8 mouse cellular contexts compared by ENCODE assay signal in the genomic region with DNA sequence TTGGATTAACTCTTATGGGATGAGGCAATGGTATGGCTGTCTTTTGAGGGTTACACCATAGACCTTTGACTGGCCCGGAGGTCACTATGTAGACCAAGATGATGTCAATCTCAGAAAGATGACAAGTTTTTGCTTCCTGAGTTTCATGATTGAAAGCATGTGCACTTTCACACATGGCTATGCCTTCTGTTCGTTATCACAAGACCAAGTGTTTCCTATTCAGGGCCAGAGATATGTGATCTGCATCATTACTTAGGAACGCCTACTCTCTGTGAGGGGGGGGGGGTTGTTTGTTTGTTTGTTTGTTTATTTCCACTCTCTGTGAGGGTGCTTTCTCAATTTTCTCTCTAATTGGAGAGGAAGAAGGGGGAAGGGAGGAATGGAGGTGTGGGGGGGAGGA. TPM values are rescaled to one million over a fixed set of nuclear protein-coding genes. Genes with fewer than 3 reads are reported as not detected.
DNase-seq lines count a peak whose midpoint lies in the region; ATAC-seq and TF ChIP-seq lines count a peak whose summit lies in the region.

No protein-coding gene starts in this region.

- peak overlapping the region; percentile 47 for H3K4me3 ChIP-seq in kidney, postnatal 0 days (replicated peaks; ENCODE audit: low read depth, low read length)
- peak overlapping the region; percentile 69 for H3K4me3 ChIP-seq in brown adipose tissue, adult 24 weeks (ENCODE audit: insufficient read depth, low read depth, low read length)
- H3K4me3 ChIP-seq in hindbrain, postnatal 0 days (ENCODE audit: low read length), result peak overlapping the region; percentile 77
- peak overlapping the region; percentile 65 for H3K4me3 ChIP-seq in neural tube, embryonic 13.5 days

- peak overlapping the region; percentile 93 for H3K27ac ChIP-seq in kidney, postnatal 0 days
- H3K27ac ChIP-seq in brown adipose tissue, adult 24 weeks (replicated peaks; ENCODE audit: low read depth, low read length), result peak overlapping the region; percentile 92
- peak overlapping the region; percentile 97 for H3K27ac ChIP-seq in hindbrain, postnatal 0 days
- peak overlapping the region; percentile 95 for H3K27ac ChIP-seq in neural tube, embryonic 13.5 days (replicated peaks)

- WGBS in kidney, postnatal 0 days, result 51% methylated on average over 3 of the region's 3 CpGs
- 47% methylated on average over 3 of the region's 3 CpGs for WGBS in hindbrain, postnatal 0 days
- 46% methylated on average over 3 of the region's 3 CpGs for WGBS in neural tube, embryonic 13.5 days

- H3K27me3 ChIP-seq in kidney, postnatal 0 days (ENCODE audit: insufficient read depth, low read length), result no peaks in the 10 kb centered on the region
- H3K27me3 ChIP-seq in hindbrain, postnatal 0 days (ENCODE audit: insufficient read depth, low read length), result no peaks in the 10 kb centered on the region
- H3K27me3 ChIP-seq in neural tube, embryonic 13.5 days, result no peaks in the 10 kb centered on the region

- TF ChIP-seq CTCF in kidney, postnatal 0 days (IDR thresholded peaks at IDR 0.05; ENCODE audit: low read depth), result no peak
- no peak for TF ChIP-seq CTCF in hindbrain, postnatal 0 days (IDR thresholded peaks at IDR 0.05; ENCODE audit: low read depth)

- H3K9me3 ChIP-seq in kidney, postnatal 0 days (replicated peaks; ENCODE audit: low read length), result no peaks in the 10 kb centered on the region
- H3K9me3 ChIP-seq in hindbrain, postnatal 0 days (ENCODE audit: low read length), result no peaks in the 10 kb centered on the region
- H3K9me3 ChIP-seq in neural tube, embryonic 13.5 days, result no peaks in the 10 kb centered on the region

- peak; percentile 11 for DNase-seq in kidney, postnatal 0 days (ENCODE audit: low spot score)
- DNase-seq in kidney, postnatal 10 days, result no peak
- peak; percentile 4 for DNase-seq in hindbrain, postnatal 0 days (ENCODE audit: low spot score)
- no peak for DNase-seq in thymus, adult 18-20 months
- DNase-seq in urinary bladder, adult 2 months (ENCODE audit: low spot score), result no peak
- DNase-seq in kidney, adult 11 months, result no peak

- peaks cover 3% of the 10 kb centered on the region for H3K4me1 ChIP-seq in kidney, postnatal 0 days (replicated peaks; ENCODE audit: insufficient read depth, low read length)
- peaks cover 10% of the 10 kb centered on the region for H3K4me1 ChIP-seq in brown adipose tissue, adult 24 weeks (ENCODE audit: control insufficient read depth, insufficient read depth, insufficient read length, low read length)
- H3K4me1 ChIP-seq in hindbrain, postnatal 0 days (ENCODE audit: insufficient read depth, low read length), result peaks cover 15% of the 10 kb centered on the region
- H3K4me1 ChIP-seq in neural tube, embryonic 13.5 days (replicated peaks), result peaks cover 39% of the 10 kb centered on the region

- H3K36me3 ChIP-seq in kidney, postnatal 0 days (ENCODE audit: insufficient read depth, low read length), result no peaks in the 10 kb centered on the region
- no peaks in the 10 kb centered on the region for H3K36me3 ChIP-seq in hindbrain, postnatal 0 days (ENCODE audit: insufficient read depth, low read length)
- H3K36me3 ChIP-seq in neural tube, embryonic 13.5 days, result no peaks in the 10 kb centered on the region

- no peak for ATAC-seq in kidney, postnatal 0 days (replicated peaks; ENCODE audit: low FRiP score, low read depth)
- no peak for ATAC-seq in hindbrain, postnatal 0 days
- ATAC-seq in neural tube, embryonic 13.5 days (ENCODE audit: low read depth), result peak; percentile 3

- peak overlapping the region; percentile 53 for H3K9ac ChIP-seq in kidney, postnatal 0 days (ENCODE audit: low read depth, low read length)
- peak overlapping the region; percentile 76 for H3K9ac ChIP-seq in hindbrain, postnatal 0 days (replicated peaks; ENCODE audit: low read length)
- H3K9ac ChIP-seq in neural tube, embryonic 13.5 days, result peak overlapping the region; percentile 72

- H3K4me2 ChIP-seq in kidney, postnatal 0 days (ENCODE audit: low read length), result peak overlapping the region; percentile 50
- H3K4me2 ChIP-seq in hindbrain, postnatal 0 days (ENCODE audit: low read depth, low read length), result peak overlapping the region; percentile 74
- H3K4me2 ChIP-seq in neural tube, embryonic 13.5 days, result peak overlapping the region; percentile 64

RNA-seq across cellular contexts. Expression of a gene that starts 0.9 kb away (rescaled TPM):
- 315 and 339 TPM in 2 replicates for polyA plus RNA-seq in kidney, postnatal 0 days (2015; fragmentation: Nextera tagmentation; extraction: Ambion mirVana)
- 159 and 201 TPM in 2 replicates for polyA plus RNA-seq in brown adipose tissue, adult 24 weeks (2012; ENCODE audit: insufficient read depth, insufficient read length, missing spikeins)
- total RNA-seq in hindbrain, postnatal 0 days (2014; rRNA removed), result 758 and 823 TPM in 2 replicates
- polyA plus RNA-seq in hindbrain, postnatal 0 days (2015; fragmentation: Nextera tagmentation; extraction: Ambion mirVana), result 674 and 734 TPM in 2 replicates
- 664 and 692 TPM in 2 replicates for polyA plus RNA-seq in neural tube, embryonic 13.5 days (2015; fragmentation: Nextera tagmentation; extraction: Ambion mirVana)
- 186 and 228 TPM in 2 replicates for polyA plus RNA-seq in urinary bladder, adult 2 months (2012; rRNA removed)

RNA-seq across cellular contexts. Expression of a gene that starts 24.7 kb away (rescaled TPM):
- polyA plus RNA-seq in kidney, postnatal 0 days (2015; fragmentation: Nextera tagmentation; extraction: Ambion mirVana), result not detected in 2 replicates
- polyA plus RNA-seq in brown adipose tissue, adult 24 weeks (2012; ENCODE audit: insufficient read depth, insufficient read length, missing spikeins), result not detected in 2 replicates
- 0.99 TPM in 1 of 2 replicates, not detected in the other for total RNA-seq in hindbrain, postnatal 0 days (2014; rRNA removed)
- not detected in 2 replicates for polyA plus RNA-seq in hindbrain, postnatal 0 days (2015; fragmentation: Nextera tagmentation; extraction: Ambion mirVana)
- polyA plus RNA-seq in neural tube, embryonic 13.5 days (2015; fragmentation: Nextera tagmentation; extraction: Ambion mirVana), result not detected in 2 replicates
- polyA plus RNA-seq in urinary bladder, adult 2 months (2012; rRNA removed), result not detected in 2 replicates

RNA-seq across cellular contexts. Expression of a gene that starts 39.3 kb away (rescaled TPM):
- not detected in 2 replicates for polyA plus RNA-seq in kidney, postnatal 0 days (2015; fragmentation: Nextera tagmentation; extraction: Ambion mirVana)
- polyA plus RNA-seq in brown adipose tissue, adult 24 weeks (2012; ENCODE audit: insufficient read depth, insufficient read length, missing spikeins), result not detected in 2 replicates
- total RNA-seq in hindbrain, postnatal 0 days (2014; rRNA removed), result not detected in 2 replicates
- polyA plus RNA-seq in hindbrain, postnatal 0 days (2015; fragmentation: Nextera tagmentation; extraction: Ambion mirVana), result not detected in 2 replicates
- not detected in 2 replicates for polyA plus RNA-seq in neural tube, embryonic 13.5 days (2015; fragmentation: Nextera tagmentation; extraction: Ambion mirVana)
- polyA plus RNA-seq in urinary bladder, adult 2 months (2012; rRNA removed), result not detected in 2 replicates

RNA-seq across cellular contexts. Expression of a gene that starts 52.0 kb away (rescaled TPM):
- polyA plus RNA-seq in kidney, postnatal 0 days (2015; fragmentation: Nextera tagmentation; extraction: Ambion mirVana), result not detected in 2 replicates
- not detected in 2 replicates for polyA plus RNA-seq in brown adipose tissue, adult 24 weeks (2012; ENCODE audit: insufficient read depth, insufficient read length, missing spikeins)
- not detected in 2 replicates for total RNA-seq in hindbrain, postnatal 0 days (2014; rRNA removed)
- polyA plus RNA-seq in hindbrain, postnatal 0 days (2015; fragmentation: Nextera tagmentation; extraction: Ambion mirVana), result not detected in 2 replicates
- polyA plus RNA-seq in neural tube, embryonic 13.5 days (2015; fragmentation: Nextera tagmentation; extraction: Ambion mirVana), result not detected in 2 replicates
- not detected in 2 replicates for polyA plus RNA-seq in urinary bladder, adult 2 months (2012; rRNA removed)

Comparison
In these comparisons a context has a peak if more than half of its experiments do, and no peak if none do; other contexts are left out.
1. DNase-seq: peak in kidney, postnatal 0 days (single experiment) and hindbrain, postnatal 0 days (single experiment); none in kidney, postnatal 10 days (single experiment), thymus, adult 18-20 months (0 of 2), urinary bladder, adult 2 months (single experiment) and kidney, adult 11 months (single experiment).
2. Peak in every context shown above with its lines, with median percentiles within 50 percentile points of each other: H3K27ac ChIP-seq, H3K4me2 ChIP-seq, H3K4me3 ChIP-seq and H3K9ac ChIP-seq.